Mouse (Mus musculus): ENCODE measurements around the gene Usp24. TPM values are rescaled to one million over a fixed set of nuclear protein-coding genes. Genes with fewer than 3 reads are reported as not detected.
A peak's percentile ranks its signal among the peaks of the same experiment; 100 is the strongest.

Usp24 gene
- total RNA-seq (2017) = 66.0 and 69.0 TPM in 2 replicates

GRCm38 (mm10) chr4:106315921-106316350 lies at the start of gene Usp24:
Gene Usp24, plus strand, starts transcription at chr4:106316213.
- ATAC-seq (ENCODE audit: extremely low read depth, insufficient number of reproducible peaks, low FRiP score, poor library complexity, severe bottlenecking) = peak; percentile 53

GRCm38 (mm10) chr4:106276937-106277336 lies 39.1 kb upstream of the Usp24 start:
- no peak for ATAC-seq (ENCODE audit: extremely low read depth, insufficient number of reproducible peaks, low FRiP score, poor library complexity, severe bottlenecking)

- ATAC-seq (ENCODE audit: extremely low read depth, insufficient number of reproducible peaks, low FRiP score, poor library complexity, severe bottlenecking) = no peak
These were observed 36.8 kb upstream of the Usp24 start for GRCm38 (mm10) chr4:106279177-106279576.

GRCm38 (mm10) chr4:106281128-106281491 lies 34.9 kb upstream of the Usp24 start:
- no peak for ATAC-seq (ENCODE audit: extremely low read depth, insufficient number of reproducible peaks, low FRiP score, poor library complexity, severe bottlenecking)

- no peak for ATAC-seq (ENCODE audit: extremely low read depth, insufficient number of reproducible peaks, low FRiP score, poor library complexity, severe bottlenecking)
These were observed 34.4 kb upstream of the Usp24 start for GRCm38 (mm10) chr4:106281492-106282122.

GRCm38 (mm10) chr4:106282123-106282510 lies 33.9 kb upstream of the Usp24 start:
- ATAC-seq (ENCODE audit: extremely low read depth, insufficient number of reproducible peaks, low FRiP score, poor library complexity, severe bottlenecking) = no peak

GRCm38 (mm10) chr4:106286958-106287743 lies 28.9 kb upstream of the Usp24 start:
- ATAC-seq (ENCODE audit: extremely low read depth, insufficient number of reproducible peaks, low FRiP score, poor library complexity, severe bottlenecking) = no peak

GRCm38 (mm10) chr4:106290201-106290600 lies 25.8 kb upstream of the Usp24 start:
- ATAC-seq (ENCODE audit: extremely low read depth, insufficient number of reproducible peaks, low FRiP score, poor library complexity, severe bottlenecking) = no peak

- no peak for ATAC-seq (ENCODE audit: extremely low read depth, insufficient number of reproducible peaks, low FRiP score, poor library complexity, severe bottlenecking)
These were observed 23.2 kb upstream of the Usp24 start for GRCm38 (mm10) chr4:106292823-106293222.

GRCm38 (mm10) chr4:106293378-106294090 lies 22.5 kb upstream of the Usp24 start:
- 0 out of 2 replicates have a peak, but pooled peaks have one; percentile 18 for ATAC-seq (ENCODE audit: extremely low read depth, insufficient number of reproducible peaks, low FRiP score, poor library complexity, severe bottlenecking)

GRCm38 (mm10) chr4:106295696-106296095 lies 20.3 kb upstream of the Usp24 start:
- no peak for ATAC-seq (ENCODE audit: extremely low read depth, insufficient number of reproducible peaks, low FRiP score, poor library complexity, severe bottlenecking)

- peak; percentile 56; the same call in 1 of the 2 replicates for ATAC-seq (ENCODE audit: extremely low read depth, insufficient number of reproducible peaks, low FRiP score, poor library complexity, severe bottlenecking)
These were observed 19.5 kb upstream of the Usp24 start for GRCm38 (mm10) chr4:106296412-106297086.

- no peak for ATAC-seq (ENCODE audit: extremely low read depth, insufficient number of reproducible peaks, low FRiP score, poor library complexity, severe bottlenecking)
These were observed 14.7 kb upstream of the Usp24 start for GRCm38 (mm10) chr4:106301346-106301745.

GRCm38 (mm10) chr4:106308090-106308489 lies 7.9 kb upstream of the Usp24 start:
- no peak for ATAC-seq (ENCODE audit: extremely low read depth, insufficient number of reproducible peaks, low FRiP score, poor library complexity, severe bottlenecking)

- ATAC-seq (ENCODE audit: extremely low read depth, insufficient number of reproducible peaks, low FRiP score, poor library complexity, severe bottlenecking) = no peak
These were observed 3.4 kb upstream of the Usp24 start for GRCm38 (mm10) chr4:106312651-106313050.

- no peak for ATAC-seq (ENCODE audit: extremely low read depth, insufficient number of reproducible peaks, low FRiP score, poor library complexity, severe bottlenecking)
These were observed 2.9 kb upstream of the Usp24 start for GRCm38 (mm10) chr4:106313070-106313469.

GRCm38 (mm10) chr4:106313874-106314273 lies 2.1 kb upstream of the Usp24 start:
- ATAC-seq (ENCODE audit: extremely low read depth, insufficient number of reproducible peaks, low FRiP score, poor library complexity, severe bottlenecking) = no peak

- ATAC-seq (ENCODE audit: extremely low read depth, insufficient number of reproducible peaks, low FRiP score, poor library complexity, severe bottlenecking) = peak; percentile 45; the same call in 1 of the 2 replicates
These were observed 1.7 kb upstream of the Usp24 start for GRCm38 (mm10) chr4:106314291-106314690.

Measured in neutrophil, adult 5-6 weeks (primary cell).